Mouse (Mus musculus) stomach, embryonic 14.5 days (tissue): ENCODE data around the gene Zfp592. TPM values are rescaled to one million over a fixed set of nuclear protein-coding genes. Genes with fewer than 3 reads are reported as not detected.

Source experiments
- ATAC-seq: fragments of 200-750 bp; cut with Nextera tagmentation; 2 replicates; pipeline ENCODE4 v1.8.0; 2017; ENCODE audit warnings: low read depth, moderate TSS enrichment; ENCODE audit not compliant: insufficient number of reproducible peaks, insufficient read depth, low FRiP score
- H3K27ac ChIP-seq: fragments of 300-500 bp; sonication (generic); 2 replicates; pipeline ENCODE4 v1.5.1; 2014; ENCODE audit warnings: mild to moderate bottlenecking, low read length, moderate library complexity, mixed read lengths
- H3K27me3 ChIP-seq: fragments of 300-500 bp; sonication (generic); 2 replicates; pipeline ENCODE4 v1.6.1; 2014; ENCODE audit warnings: low read length, control low read depth, mixed read lengths; ENCODE audit not compliant: control insufficient read depth, insufficient read depth
- H3K36me3 ChIP-seq: fragments of 300-500 bp; sonication (generic); 2 replicates; pipeline ENCODE4 v1.6.1; 2014; ENCODE audit warnings: mild to moderate bottlenecking, control low read depth, low read length, moderate library complexity, mixed read lengths; ENCODE audit not compliant: control insufficient read depth, insufficient read depth
- H3K4me1 ChIP-seq: fragments of 300-500 bp; sonication (generic); 2 replicates; pipeline ENCODE4 v1.6.1; 2014; ENCODE audit warnings: low read length, control low read depth, mixed read lengths; ENCODE audit not compliant: control insufficient read depth, insufficient read depth
- H3K4me2 ChIP-seq: fragments of 300-500 bp; sonication (generic); replicated peaks from 2 replicates; pipeline ENCODE4 v1.6.1; 2014; ENCODE audit warnings: low read depth, low read length, control low read depth
- H3K4me3 ChIP-seq: fragments of 300-500 bp; sonication (generic); 2 replicates; pipeline ENCODE4 v1.5.1; 2014; ENCODE audit warnings: low read depth, low read length, control low read depth
- H3K9ac ChIP-seq: fragments of 300-500 bp; sonication (generic); replicated peaks from 2 replicates; pipeline ENCODE4 v1.6.1; 2014; ENCODE audit warnings: low read depth, mild to moderate bottlenecking, control low read depth, low read length, moderate library complexity, mixed read lengths
- H3K9me3 ChIP-seq: fragments of 300-500 bp; sonication (generic); 2 replicates; pipeline ENCODE4 v1.6.1; 2016; ENCODE audit warnings: low read depth, low read length, control low read depth; ENCODE audit not compliant: control insufficient read depth
- WGBS: fragments of 180-500 bp; shearing (Covaris S2); extraction: QIAGEN DNeasy Blood & Tissue Kit; methylation state at CpG from one replicate; pipeline ENCODE4 v1.1.7; 2014; 5-methylcytosine and 5-hydroxymethylcytosine counted together
- polyA plus RNA-seq: library from polyadenylated mRNA; unstranded; fragments of >200 nt; fragmentation: Nextera tagmentation; extraction: Ambion mirVana; gene quantifications from 2 replicates; pipeline ENCODE4 v1.2.1, GENCODE M21; 2014

Zfp592 gene
- polyA plus RNA-seq, 1 experiment from 2014 or later, result 15.2 TPM

- H3K27me3 ChIP-seq, result no peaks in the 10 kb centered on the region
- no peaks in the 10 kb centered on the region for H3K9me3 ChIP-seq
- no peaks in the 10 kb centered on the region for H3K36me3 ChIP-seq
- peak overlapping the region; percentile 0; the same call in 1 of the 2 replicates for H3K27ac ChIP-seq
- ATAC-seq, result peak; percentile 69; the same call in 1 of the 2 replicates
- no peak overlapping the region for H3K4me3 ChIP-seq
- H3K4me1 ChIP-seq, result peaks cover 8% of the 10 kb centered on the region; the same call in 1 of the 2 replicates
- 25% methylated on average over 5 of the region's 5 CpGs for WGBS
- no peak overlapping the region for H3K9ac ChIP-seq
- no peak overlapping the region for H3K4me2 ChIP-seq
These were observed 79.0 kb downstream of the Zfp592 start for GRCm38 (mm10) chr7:81072463-81072862.

DNA sequence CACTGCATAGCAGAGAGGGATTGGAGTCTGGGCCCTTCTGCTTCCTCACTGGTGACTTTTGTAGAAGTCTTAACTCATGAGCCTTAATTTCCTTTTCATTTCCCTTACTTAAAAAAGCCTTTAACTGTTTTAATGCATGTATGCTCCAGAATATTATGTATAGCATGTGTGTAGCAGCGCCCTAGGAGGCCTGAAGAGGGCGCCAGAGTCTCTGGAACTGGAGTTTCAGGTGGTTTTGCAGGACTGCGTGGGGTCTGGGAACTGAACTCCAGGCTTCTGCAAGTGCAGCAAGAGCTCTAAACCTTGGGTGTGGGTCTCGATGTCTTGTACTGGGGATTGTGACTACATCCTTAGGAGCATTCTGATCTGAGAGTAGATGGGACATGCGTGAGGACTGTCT lies 79.8 kb downstream of the Zfp592 start:
- H3K4me1 ChIP-seq, result peaks cover 12% of the 10 kb centered on the region; the same call in 1 of the 2 replicates
- no peaks in the 10 kb centered on the region for H3K36me3 ChIP-seq
- H3K9ac ChIP-seq, result no peak overlapping the region
- 81% methylated on average over 5 of the region's 5 CpGs for WGBS
- no peaks in the 10 kb centered on the region for H3K27me3 ChIP-seq
- H3K27ac ChIP-seq, result peak overlapping the region; percentile 0; the same call in 1 of the 2 replicates
- no peak for ATAC-seq
- H3K4me2 ChIP-seq, result no peak overlapping the region
- H3K4me3 ChIP-seq, result no peak overlapping the region
- no peaks in the 10 kb centered on the region for H3K9me3 ChIP-seq

DNA sequence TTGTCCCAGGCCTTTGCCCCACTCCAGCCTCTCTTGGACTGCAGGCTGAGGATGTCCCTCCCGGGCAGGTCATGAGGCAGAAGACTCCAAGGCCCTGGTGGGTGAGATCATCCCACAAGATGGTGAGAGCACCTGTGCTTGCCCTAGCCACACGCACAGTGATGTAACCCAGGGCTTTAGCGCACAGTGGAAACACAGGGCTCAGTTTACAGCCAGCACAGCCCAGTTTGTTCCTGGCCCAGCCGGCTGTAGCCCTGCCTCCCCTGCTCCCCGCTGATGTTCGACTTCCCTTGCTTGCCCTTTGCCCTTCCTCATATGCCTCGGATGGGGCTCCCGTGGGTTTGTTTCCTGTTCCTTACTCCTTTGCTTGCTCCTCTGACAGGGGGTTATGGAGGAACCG lies 81.1 kb downstream of the Zfp592 start:
- H3K36me3 ChIP-seq, result no peaks in the 10 kb centered on the region
- peak; percentile 23; the same call in 1 of the 2 replicates for ATAC-seq
- 36% methylated on average over 9 of the region's 9 CpGs for WGBS
- H3K4me3 ChIP-seq, result no peak overlapping the region
- H3K4me1 ChIP-seq, result peaks cover 12% of the 10 kb centered on the region; the same call in 1 of the 2 replicates
- peak overlapping the region; percentile 72 for H3K27ac ChIP-seq
- H3K9ac ChIP-seq, result no peak overlapping the region
- H3K9me3 ChIP-seq, result no peaks in the 10 kb centered on the region
- H3K27me3 ChIP-seq, result no peaks in the 10 kb centered on the region
- H3K4me2 ChIP-seq, result no peak overlapping the region

DNA sequence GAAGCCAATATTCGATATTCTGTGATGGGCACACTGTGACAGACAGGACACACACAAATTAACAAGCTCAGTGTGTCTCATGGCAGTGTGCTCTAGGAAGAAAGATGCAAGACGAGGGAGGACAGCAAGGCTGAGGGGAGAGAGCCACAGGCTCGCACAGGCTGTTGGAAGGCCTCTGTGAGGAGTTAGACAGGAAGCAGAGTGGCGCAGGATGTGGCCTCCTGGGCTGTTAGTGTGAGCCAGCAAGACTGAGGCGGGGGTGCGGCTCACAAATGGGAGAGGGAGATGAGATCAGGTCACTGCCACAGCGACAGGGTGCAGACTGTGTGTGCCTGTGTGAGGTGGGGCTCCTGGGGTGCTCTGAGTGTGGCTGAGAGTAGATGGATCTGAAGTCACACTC lies 81.8 kb downstream of the Zfp592 start:
- Histone ChIP-seq H3K36me3 (no peaks in the 10 kb centered on the region), H3K4me3 (no peak overlapping the region), H3K27me3 (no peaks in the 10 kb centered on the region), H3K4me1 (peaks cover 12% of the 10 kb centered on the region; the same call in 1 of the 2 replicates), H3K4me2 (no peak overlapping the region), H3K9me3 (no peaks in the 10 kb centered on the region), H3K27ac (peak overlapping the region; percentile 72), H3K9ac (no peak overlapping the region)
- WGBS, result 32% methylated on average over 7 of the region's 7 CpGs
- ATAC-seq, result no peak

GRCm38 (mm10) chr7:81075732-81076131 lies 82.3 kb downstream of the Zfp592 start:
- Histone ChIP-seq H3K4me1 (peaks cover 14% of the 10 kb centered on the region; the same call in 1 of the 2 replicates), H3K4me2 (no peak overlapping the region), H3K27ac (peak overlapping the region; percentile 72), H3K9me3 (no peaks in the 10 kb centered on the region), H3K36me3 (no peaks in the 10 kb centered on the region), H3K27me3 (no peaks in the 10 kb centered on the region), H3K4me3 (no peak overlapping the region), H3K9ac (no peak overlapping the region)
- no peak for ATAC-seq
- 76% methylated on average over 5 of the region's 5 CpGs for WGBS

DNA sequence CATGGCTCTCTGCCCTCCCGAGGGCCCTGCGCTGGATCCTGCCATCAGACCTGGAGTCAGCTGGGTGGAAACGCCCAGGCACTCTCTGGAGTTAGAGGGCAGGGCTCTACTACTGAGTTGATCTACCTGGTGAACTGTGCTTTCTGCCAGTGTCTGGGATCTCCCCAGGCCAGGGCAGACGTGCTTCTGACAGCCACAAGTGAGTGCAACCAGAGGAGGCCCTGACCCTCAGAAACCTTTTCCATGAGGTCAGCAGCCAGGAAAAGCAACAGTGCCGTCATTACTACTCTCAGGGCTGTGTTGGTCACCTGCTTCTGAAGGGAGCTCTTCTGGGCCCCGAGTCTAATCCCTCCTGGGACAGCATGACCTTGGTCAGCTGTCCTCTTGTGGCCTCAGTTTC lies 83.5 kb downstream of the Zfp592 start:
- Histone ChIP-seq H3K9ac (no peak overlapping the region), H3K9me3 (no peaks in the 10 kb centered on the region), H3K27me3 (no peaks in the 10 kb centered on the region), H3K4me2 (no peak overlapping the region), H3K27ac (no peak overlapping the region), H3K4me3 (no peak overlapping the region), H3K4me1 (peaks cover 21% of the 10 kb centered on the region; the same call in 1 of the 2 replicates), H3K36me3 (no peaks in the 10 kb centered on the region)
- WGBS, result 76% methylated on average over 6 of the region's 6 CpGs
- ATAC-seq, result no peak

DNA sequence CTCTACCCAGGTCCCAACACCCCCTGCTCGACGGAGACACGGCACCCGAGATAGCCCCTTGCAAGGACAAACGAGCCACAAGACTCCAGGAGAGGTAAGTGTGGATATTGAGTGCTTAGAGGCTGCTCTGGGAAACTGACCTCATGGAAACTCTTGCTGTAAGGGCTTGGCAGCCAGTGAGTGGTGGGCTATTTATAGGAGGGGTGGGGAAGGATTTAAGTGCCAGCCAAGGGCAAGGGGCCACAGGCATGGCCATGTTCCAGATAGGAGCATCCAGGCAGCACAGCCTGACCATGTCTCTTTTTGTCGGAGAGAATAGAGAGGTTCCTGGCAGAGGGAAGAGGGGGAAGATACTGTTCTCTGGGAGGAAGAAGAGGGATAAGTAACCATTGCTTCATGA lies 85.3 kb downstream of the Zfp592 start:
- no peaks in the 10 kb centered on the region for H3K9me3 ChIP-seq
- no peak overlapping the region for H3K27ac ChIP-seq
- no peak overlapping the region for H3K4me3 ChIP-seq
- H3K4me1 ChIP-seq, result peaks cover 21% of the 10 kb centered on the region; the same call in 1 of the 2 replicates
- ATAC-seq, result no peak
- no peak overlapping the region for H3K4me2 ChIP-seq
- no peaks in the 10 kb centered on the region for H3K27me3 ChIP-seq
- H3K36me3 ChIP-seq, result no peaks in the 10 kb centered on the region
- 76% methylated on average over 6 of the region's 6 CpGs for WGBS
- no peak overlapping the region for H3K9ac ChIP-seq

GRCm38 (mm10) chr7:81093420-81093965 lies 100.0 kb downstream of the Zfp592 start:
- ATAC-seq, result no peak
- no peaks in the 10 kb centered on the region for H3K36me3 ChIP-seq
- peak overlapping the region; percentile 44; the same call in 1 of the 2 replicates for H3K27ac ChIP-seq
- H3K9me3 ChIP-seq, result no peaks in the 10 kb centered on the region
- H3K9ac ChIP-seq, result no peak overlapping the region
- no peak overlapping the region for H3K4me3 ChIP-seq
- H3K4me1 ChIP-seq, result peaks cover 7% of the 10 kb centered on the region; the same call in 1 of the 2 replicates
- 46% methylated on average over 18 of the region's 18 CpGs for WGBS
- H3K4me2 ChIP-seq, result no peak overlapping the region
- no peaks in the 10 kb centered on the region for H3K27me3 ChIP-seq
